Mouse (Mus musculus) liver, adult 2 months (tissue): Measurements from ENCODE around the gene Irf1.

Experiments
- CTCF ChIP-seq: fragments of 200-500 bp; IDR thresholded peaks from 2 replicates; pipeline ENCODE4 v1.5.1; 2011; ENCODE audit warnings: low read depth, low read length, control low read depth
- POLR2A ChIP-seq: fragments of 200-500 bp; IDR thresholded peaks from 2 replicates; pipeline ENCODE4 v1.6.1; 2011; ENCODE audit warnings: low read length, control low read depth; ENCODE audit not compliant: insufficient read depth; ENCODE audit errors: extremely low read depth

GRCm38 (mm10) chr11:53811312-53811711 lies 41.5 kb downstream of the Irf1 start:
- TF ChIP-seq POLR2A: no peak
- no peak for TF ChIP-seq CTCF
